Mouse (Mus musculus): ENCODE measurements around the gene Ccdc163.

GRCm38 (mm10) chr4:116788956-116789355, 80.6 kb downstream of the Ccdc163 start:
- TF ChIP-seq CTCF (IDR thresholded peaks at IDR 0.05; ENCODE audit: insufficient read depth, low read depth, low read length), result no peak
- no peak for TF ChIP-seq POLR2A (IDR thresholded peaks at IDR 0.05; ENCODE audit: insufficient read depth, low read depth, low read length)
